Mouse (Mus musculus): ENCODE results near the gene Gm17026.
"Not testable (repeated sequence)": the region's sequence is repeated elsewhere in the genome, so short reads cannot be mapped to it uniquely, and the experiment has no call there.

The Gm17026 gene

DNA sequence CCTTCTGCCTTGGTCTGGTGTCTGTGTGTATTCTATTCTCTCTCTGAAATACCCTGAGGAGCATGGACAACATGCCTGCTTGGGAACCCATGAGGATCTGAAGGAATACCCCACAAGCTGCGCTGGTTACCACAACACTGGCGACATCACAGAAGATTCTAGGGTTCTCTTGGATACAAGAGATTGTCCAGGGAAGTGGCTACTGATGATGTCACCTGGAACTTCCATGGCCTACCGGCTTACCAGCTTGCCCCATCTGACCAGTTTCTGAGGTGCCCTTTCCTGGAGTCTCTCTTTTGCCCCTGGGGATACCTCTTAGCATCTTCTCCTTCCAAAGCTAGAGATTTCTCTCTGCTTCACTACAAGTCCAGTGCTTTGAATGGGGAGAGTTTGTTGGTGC lies at the start of gene Gm17026:
Gene Gm17026 (minus strand): TSS at position 101 of the 400 bp plus-strand sequence.
- not testable (repeated sequence) for DNase-seq (ENCODE audit: low read depth, low spot score)

DNA sequence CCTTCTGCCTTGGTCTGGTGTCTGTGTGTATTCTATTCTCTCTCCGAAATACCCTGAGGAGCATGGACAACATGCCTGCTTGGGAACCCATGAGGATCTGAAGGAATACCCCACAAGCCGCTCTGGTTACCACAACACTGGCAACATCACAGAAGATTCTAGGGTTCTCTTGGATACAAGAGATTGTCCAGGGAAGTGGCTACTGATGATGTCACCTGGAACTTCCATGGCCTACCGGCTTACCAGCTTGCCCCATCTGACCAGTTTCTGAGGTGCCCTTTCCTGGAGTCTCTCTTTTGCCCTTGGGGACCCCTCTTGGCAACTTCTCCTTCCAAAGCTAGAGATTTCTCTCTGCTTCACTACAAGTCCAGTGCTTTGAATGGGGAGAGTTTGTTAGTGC lies 37.4 kb upstream of the Gm17026 start, which contains the start of gene Gm9611:
Gene Gm9611 (minus strand): TSS at position 101 of the 400 bp plus-strand sequence.
- DNase-seq (ENCODE audit: low read depth, low spot score), result not testable (repeated sequence)

DNA sequence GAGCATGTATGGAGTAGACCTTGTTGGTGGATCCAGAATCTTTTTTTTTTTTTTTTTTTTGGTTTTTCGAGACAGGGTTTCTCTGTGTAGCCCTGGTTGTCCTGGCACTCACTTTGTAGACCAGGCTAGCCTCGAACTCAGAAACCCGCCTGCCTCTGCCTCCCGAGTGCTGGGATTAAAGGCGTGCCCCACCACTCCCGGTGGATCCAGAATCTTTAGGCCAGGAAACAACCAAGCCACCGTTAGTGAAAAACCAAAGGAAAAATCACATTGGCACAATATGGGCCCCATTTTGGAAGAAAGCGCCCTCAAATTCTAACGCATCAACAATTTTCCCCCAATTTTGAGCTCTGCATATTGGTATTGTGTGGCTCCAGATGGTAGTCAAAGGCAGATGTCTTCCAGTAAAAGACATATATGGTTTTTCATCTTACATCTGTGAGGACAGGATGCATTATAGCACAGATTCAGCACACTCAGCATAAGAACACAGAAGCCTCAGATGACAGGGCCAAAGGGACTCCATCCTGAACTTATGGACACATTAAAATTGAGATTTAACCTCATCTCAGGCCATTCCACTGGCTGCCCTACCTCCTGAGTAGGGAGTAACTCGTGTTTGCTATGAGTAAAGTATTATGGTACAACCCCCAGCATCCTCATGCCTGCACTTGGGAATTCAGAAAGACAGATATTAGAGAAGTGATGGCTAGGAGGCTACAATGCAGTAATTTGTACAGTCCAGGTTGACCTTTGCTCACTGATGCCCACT lies 42.9 kb downstream of the Gm17026 start:
- not testable (repeated sequence) for DNase-seq (ENCODE audit: low read depth, low spot score)

Measured in telencephalon, adult 2 months (tissue).